Mouse (Mus musculus) fibroblast of lung, adult 2 months (primary cell): ENCODE measurements around the gene Gga2.
A peak's percentile ranks its signal among the peaks of the same experiment; 100 is the strongest.

Experiments
- DNase-seq: peaks from one replicate; pipeline ENCODE4 v3.0.0-alpha.2; 2011; ENCODE audit warnings: low read depth

Gga2 gene

GRCm38 (mm10) chr7:122020667-122021354 lies at the start of gene Gga2:
Gga2 (minus strand) TSS chr7:122021222.
- DNase-seq: peak; percentile 73

- no peak for DNase-seq
These were observed 46.7 kb upstream of the Gga2 start for GRCm38 (mm10) chr7:122067517-122068381.

- DNase-seq: peak; percentile 97
These were observed 46.0 kb upstream of the Gga2 start, which contains the start of the genes Ubfd1 and Ears2 for GRCm38 (mm10) chr7:122066945-122067516. Ubfd1 (plus strand) TSS chr7:122067175. Ears2 (minus strand) TSS chr7:122067263.

GRCm38 (mm10) chr7:122066102-122066944 lies 45.3 kb upstream of the Gga2 start:
- no peak for DNase-seq

- DNase-seq: no peak
These were observed 44.6 kb upstream of the Gga2 start for GRCm38 (mm10) chr7:122065656-122066055.

- no peak for DNase-seq
These were observed 35.6 kb upstream of the Gga2 start for GRCm38 (mm10) chr7:122056633-122057032.

- DNase-seq: no peak
These were observed 29.8 kb upstream of the Gga2 start for GRCm38 (mm10) chr7:122050834-122051233.

GRCm38 (mm10) chr7:122048191-122048590 lies 27.2 kb upstream of the Gga2 start:
- no peak for DNase-seq

- no peak for DNase-seq
These were observed 25.8 kb upstream of the Gga2 start for GRCm38 (mm10) chr7:122046813-122047212.

- no peak for DNase-seq
These were observed 24.7 kb upstream of the Gga2 start for GRCm38 (mm10) chr7:122045711-122046110.

GRCm38 (mm10) chr7:122045181-122045634 lies 24.2 kb upstream of the Gga2 start:
- DNase-seq: no peak

- DNase-seq: no peak
These were observed 23.1 kb upstream of the Gga2 start for GRCm38 (mm10) chr7:122044106-122044505.

- DNase-seq: no peak
These were observed 13.3 kb upstream of the Gga2 start for GRCm38 (mm10) chr7:122034348-122034747.

GRCm38 (mm10) chr7:122033371-122033770 lies 12.3 kb upstream of the Gga2 start:
- no peak for DNase-seq

GRCm38 (mm10) chr7:122022131-122022530 lies 1.1 kb upstream of the Gga2 start:
- no peak for DNase-seq

GRCm38 (mm10) chr7:122020273-122020666 lies 752 bp downstream of the Gga2 start:
- DNase-seq: no peak

GRCm38 (mm10) chr7:122018978-122019377 lies 2.0 kb downstream of the Gga2 start:
- DNase-seq: no peak

- no peak for DNase-seq
These were observed 2.8 kb downstream of the Gga2 start for GRCm38 (mm10) chr7:122018247-122018646.

- DNase-seq: no peak
These were observed 5.3 kb downstream of the Gga2 start for GRCm38 (mm10) chr7:122015734-122016133.

- no peak for DNase-seq
These were observed 5.9 kb downstream of the Gga2 start for GRCm38 (mm10) chr7:122015105-122015504.

GRCm38 (mm10) chr7:122012949-122013348 lies 8.1 kb downstream of the Gga2 start:
- DNase-seq: no peak

- DNase-seq: no peak
These were observed 8.7 kb downstream of the Gga2 start for GRCm38 (mm10) chr7:122012370-122012769.
